Mouse (Mus musculus) cerebellum, adult 18-20 months (tissue): ENCODE measurements around the gene Cd244a.

Experiments used
- DNase-seq, 2 experiments: peaks; one replicate each; pipeline ENCODE4 v3.0.0; 2021

Cd244a gene

DNA sequence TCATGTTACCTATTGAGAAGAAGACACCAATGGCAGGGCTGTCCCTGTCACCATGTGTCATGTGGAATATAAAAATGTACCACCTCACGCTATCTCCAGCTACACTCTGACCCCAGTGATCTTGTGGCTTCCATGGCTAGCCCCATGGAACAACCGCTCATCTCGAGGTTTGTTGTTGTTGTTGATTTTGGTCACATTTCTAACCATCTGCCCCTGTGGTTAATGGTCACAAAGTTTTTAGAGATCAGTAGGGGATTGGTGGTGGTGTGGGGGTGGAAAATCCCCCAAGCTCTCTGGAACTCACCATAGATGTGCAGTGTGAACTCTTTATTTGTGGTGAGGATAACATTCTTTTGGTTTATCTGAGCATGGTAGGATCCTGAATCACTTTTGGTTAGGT, 45.7 kb downstream of the Cd244a start:
- DNase-seq = no peak

DNA sequence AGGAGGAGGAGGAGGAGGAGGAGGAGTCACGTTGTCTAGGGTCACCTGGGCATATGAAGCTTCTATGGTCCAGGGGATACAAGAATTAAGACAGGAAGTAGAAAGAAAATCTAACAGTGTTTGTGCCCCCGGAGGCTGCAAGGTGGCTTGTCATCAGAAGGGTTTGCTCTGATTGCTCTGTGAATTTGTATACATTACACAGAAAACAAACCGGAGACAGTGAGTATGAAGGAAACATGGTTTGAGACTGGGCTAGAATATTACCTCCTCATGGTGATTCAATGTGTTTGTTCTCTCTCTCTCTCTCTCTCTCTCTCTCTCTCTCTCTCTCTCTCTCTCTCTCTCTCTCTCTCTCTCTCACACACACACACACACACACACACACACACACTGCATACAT, 47.7 kb downstream of the Cd244a start:
- no peak for DNase-seq

GRCm38 (mm10) chr1:171607176-171607575, 48.2 kb downstream of the Cd244a start, which contains the start of gene Ly9:
Gene Ly9 (minus strand): TSS chr1:171607410.
- no peak for DNase-seq

DNA sequence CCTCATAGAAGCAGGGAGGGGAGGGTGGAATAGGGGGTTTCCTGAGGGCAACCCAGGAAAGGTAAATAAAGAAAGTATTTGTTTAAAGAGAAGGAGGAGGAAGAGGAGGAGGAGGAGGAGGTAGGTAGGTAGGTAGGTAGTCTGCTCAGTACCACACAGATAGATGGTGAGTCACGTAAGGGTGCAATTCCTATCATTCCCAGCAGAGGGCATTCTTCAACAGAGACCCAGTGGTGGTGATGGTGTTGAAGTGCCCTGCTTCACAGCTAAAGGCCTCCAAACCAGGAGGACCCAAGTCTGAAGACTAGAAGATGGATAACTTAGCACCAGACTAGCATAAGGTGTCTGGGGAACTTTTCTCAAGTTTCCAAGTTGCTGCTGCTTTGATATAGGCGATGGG, 51.0 kb downstream of the Cd244a start:
- DNase-seq = no peak

DNA sequence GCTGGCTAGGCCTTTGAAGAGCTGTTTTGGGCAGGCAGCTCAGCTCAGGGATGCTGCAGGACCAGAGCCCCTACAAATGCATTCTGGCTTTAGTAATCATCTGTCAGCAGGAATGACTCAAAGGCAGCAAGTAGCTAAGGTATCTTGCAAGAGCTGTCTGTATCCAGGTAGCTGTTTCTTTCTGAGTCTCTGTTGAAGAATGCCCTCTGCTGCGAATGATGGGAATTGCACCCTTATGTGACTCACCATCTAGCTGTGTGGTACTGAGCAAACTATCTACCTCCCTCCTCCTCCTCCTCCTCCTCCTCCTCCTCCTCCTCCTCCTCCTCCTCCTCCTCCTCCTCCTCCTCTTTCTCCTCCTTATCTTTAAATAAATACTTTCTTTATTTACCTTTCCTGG, 51.8 kb downstream of the Cd244a start:
- DNase-seq = no peak

DNA sequence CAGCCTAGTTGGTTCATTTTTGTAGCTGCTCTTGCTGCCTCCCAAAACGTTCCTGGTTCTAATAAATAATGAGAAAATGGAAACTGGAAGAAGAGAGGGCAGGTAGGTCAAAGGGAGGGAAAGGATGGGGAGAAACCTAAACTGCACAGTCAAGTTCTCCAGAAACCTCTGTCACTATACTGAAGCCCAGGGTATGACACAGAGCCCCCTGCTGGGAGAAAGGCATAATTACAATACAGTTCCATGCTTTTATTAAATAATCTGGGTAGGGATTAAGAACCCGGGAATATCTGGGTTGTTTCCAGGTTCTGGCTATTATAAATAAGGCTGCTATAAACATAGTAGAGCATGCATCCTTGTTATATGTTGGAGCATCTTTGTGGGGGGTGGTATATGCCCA, 55.0 kb downstream of the Cd244a start:
- no peak for DNase-seq

- DNase-seq = no peak
Observed at GRCm38 (mm10) chr1:171616881-171617515, 58.0 kb downstream of the Cd244a start.

- no peak for DNase-seq
Observed at GRCm38 (mm10) chr1:171619001-171619400, 60.0 kb downstream of the Cd244a start.

DNA sequence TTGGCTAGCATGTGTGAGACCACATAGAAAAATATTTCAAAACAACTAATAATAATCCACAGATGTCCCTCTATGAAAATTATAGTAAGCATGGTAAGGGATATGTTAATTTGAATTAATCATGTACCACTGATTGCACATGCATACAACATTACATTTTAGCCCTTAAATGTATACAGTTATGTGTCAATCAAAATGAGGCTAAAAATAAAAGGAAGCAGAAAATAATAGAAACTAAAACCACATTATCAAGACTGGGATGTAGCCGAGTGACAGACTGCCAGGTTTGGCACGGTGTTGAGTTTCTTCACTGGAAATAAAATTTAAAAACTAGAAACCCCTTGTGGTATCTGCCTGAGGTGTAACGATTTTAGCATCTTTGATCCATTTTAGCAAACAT, 60.7 kb downstream of the Cd244a start:
- DNase-seq = no peak

DNA sequence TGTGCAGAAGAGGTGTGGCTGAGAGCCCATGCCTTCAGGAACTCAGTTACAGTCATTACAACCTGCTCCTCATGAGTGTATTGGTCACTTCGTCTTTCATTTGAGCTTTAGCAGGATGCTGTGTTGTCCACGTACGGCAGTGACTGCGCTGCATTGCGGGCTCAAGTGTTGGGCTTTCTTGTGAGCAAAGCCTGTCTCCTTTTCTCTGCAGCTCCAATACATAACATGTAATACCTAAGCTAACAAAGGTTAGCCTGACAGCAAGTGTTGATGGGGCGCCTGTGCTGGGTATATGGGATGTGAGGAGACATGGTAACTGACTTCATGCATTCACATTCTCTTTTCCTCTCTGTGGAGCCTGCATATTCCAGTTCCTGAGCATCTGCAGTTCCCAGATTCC, 61.1 kb downstream of the Cd244a start:
- DNase-seq = no peak

DNA sequence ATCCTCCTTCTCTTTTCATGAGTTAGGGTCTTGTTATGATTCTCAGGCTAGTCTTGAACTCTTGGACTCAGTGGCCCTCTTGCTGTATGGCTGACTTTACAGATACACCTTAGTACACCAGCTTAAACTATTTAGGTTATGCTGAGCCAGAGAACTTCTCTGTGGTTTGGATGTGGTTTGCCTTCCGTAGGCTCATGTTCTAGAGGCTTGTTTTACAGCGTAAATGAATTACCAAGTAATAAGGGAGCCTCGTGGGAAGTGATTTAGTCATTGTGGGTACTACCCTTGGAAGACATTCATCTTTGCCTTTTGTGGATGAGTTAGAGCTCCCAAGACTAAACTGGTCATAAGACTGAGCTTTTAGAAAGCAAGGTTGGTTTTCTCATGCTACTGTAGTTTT, 68.8 kb downstream of the Cd244a start:
- DNase-seq = no peak

DNA sequence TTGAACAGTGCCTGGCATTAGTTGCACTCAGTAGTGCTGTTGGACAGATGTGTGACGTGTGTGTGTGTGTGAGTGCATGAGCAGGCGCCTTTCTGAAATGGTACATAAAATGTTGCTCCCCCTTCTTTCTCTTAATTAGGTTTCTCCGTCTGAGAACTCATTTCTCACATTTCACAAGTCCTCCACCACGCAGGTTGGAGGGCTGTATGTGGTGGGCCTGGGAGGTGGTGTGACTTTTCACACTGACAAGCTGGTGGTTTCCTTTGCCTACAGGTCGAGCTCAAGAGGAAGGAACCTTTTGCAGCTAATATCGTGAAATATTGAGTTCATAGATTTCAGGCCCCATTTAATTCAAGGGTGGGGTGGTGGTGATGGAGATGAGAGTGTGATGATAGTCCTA, 70.2 kb downstream of the Cd244a start:
- no peak for DNase-seq

GRCm38 (mm10) chr1:171630041-171630440, 71.0 kb downstream of the Cd244a start:
- no peak for DNase-seq

DNA sequence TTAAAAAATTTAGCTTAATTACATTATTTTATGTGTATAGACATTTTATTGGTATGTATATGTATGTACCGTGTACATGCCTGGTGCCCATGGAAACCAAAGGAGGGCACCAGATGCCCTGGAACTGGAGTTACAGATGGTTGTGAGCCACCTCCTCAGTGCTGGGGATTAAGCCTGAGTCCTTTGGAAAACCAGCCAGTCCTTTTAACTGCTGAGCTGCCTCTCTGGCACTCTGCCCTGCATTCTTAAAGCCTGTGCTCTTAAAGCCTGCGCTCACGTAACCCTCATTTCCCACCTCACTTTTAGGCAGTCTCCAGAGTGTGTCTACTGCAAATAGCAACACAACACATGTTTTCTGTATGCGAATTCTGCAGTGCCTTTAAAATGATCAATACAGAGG, 71.9 kb downstream of the Cd244a start:
- no peak for DNase-seq

- no peak for DNase-seq
Observed at GRCm38 (mm10) chr1:171631447-171631846, 72.5 kb downstream of the Cd244a start.

- no peak for DNase-seq
Observed at GRCm38 (mm10) chr1:171635696-171636095, 76.7 kb downstream of the Cd244a start.

GRCm38 (mm10) chr1:171637101-171637500, 78.1 kb downstream of the Cd244a start:
- DNase-seq = no peak

DNA sequence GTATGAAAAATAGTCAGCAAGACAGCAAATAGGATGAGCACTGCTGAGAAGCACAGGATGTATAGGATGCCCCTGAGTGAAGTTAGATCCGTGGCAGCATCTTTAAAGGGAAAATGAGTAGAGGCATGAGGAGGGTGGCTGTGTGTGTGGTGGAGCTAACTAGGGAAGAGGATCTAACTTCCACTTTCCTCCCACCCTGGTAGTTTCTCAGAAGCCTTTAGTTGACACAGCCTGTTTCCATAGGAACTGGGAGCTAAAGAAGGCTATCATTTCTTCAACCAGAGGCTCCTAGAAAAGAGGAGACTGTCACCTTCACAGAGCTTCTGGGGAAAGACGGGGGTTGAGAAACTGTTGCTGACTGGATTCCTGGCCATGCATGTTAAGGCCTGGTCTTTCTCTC, 79.7 kb downstream of the Cd244a start:
- DNase-seq = no peak

DNA sequence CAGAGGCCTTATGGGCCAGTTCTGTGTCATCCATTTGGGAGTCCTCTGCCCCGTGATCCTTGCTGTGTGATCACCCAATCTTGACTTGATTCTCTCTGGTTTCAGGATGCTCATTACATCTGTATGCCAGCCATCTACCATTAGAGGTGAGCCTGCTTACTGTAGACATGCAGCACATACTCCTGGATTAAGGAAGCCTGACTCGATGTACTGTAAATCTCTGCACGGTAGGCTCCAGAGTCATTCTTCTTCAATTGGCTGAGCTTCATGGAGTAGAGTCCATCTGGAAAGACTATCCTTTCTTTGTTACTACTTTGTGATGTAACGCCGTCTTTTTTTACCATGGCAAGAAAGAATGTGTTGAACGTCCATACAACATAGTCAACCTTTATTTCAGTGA, 81.8 kb downstream of the Cd244a start:
- no peak for DNase-seq

DNA sequence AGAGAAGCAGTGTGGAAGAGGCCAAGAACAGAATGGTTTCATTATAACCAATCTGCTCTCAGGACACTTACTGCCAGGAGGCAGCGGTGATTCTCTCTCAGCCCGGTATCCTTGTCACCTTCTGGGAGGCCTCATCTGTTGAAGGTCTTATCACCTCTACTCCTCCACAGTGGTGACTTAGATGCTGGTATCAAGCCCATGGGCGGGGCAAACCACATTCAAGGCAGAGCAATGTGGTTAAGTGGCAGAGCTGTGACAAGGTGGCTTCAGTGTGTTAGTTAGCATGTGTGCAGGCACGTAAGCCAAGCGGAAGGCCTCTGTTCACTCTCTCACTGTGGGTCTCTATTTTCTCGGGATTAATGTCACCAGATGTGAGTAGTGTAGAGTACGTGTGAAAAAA, 84.6 kb downstream of the Cd244a start:
- DNase-seq = no peak

DNA sequence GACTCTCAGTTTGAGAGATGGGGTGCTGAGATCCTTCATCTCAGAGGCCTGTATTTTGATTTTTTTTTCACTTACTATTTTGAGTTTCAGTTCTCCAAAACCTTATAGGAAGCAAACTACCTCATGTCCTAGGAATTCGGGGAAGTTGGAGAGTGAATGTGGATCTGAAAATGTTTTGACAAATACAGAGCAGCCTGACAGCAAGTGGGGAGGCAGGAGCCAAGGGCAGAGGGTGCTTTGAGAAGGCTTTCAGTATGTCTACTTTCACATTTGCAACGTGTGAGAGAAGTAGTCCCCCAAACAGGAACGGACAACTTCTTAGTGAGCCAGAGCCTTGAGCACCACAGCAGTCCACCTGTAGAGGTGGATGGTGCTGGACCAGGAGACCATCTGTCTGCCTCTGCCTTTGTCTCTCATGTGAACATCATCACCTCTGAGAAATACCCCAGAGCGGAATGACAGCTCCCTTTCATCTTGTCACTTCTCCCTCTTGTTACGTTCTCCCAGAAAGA, 87.5 kb downstream of the Cd244a start:
- no peak for DNase-seq

DNA sequence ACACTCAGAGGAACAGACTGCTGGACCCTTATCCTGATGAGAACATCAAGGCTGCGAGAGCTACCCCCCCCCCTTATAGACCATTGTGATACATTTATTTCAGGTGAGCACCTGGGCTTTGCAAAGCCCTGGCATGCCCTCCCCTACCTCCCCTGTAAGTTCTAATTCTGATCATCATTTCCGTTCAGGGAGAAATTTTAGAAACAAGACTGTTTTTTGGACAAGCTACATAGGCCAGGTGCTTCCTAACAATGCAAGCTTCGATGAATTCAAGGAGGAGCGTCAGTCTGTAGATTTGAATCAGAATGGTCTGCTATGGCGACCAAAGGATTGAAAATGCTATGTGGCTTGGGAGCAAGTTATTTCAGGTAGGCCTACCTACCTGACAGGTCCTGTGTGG, 88.7 kb downstream of the Cd244a start:
- DNase-seq = no peak

DNA sequence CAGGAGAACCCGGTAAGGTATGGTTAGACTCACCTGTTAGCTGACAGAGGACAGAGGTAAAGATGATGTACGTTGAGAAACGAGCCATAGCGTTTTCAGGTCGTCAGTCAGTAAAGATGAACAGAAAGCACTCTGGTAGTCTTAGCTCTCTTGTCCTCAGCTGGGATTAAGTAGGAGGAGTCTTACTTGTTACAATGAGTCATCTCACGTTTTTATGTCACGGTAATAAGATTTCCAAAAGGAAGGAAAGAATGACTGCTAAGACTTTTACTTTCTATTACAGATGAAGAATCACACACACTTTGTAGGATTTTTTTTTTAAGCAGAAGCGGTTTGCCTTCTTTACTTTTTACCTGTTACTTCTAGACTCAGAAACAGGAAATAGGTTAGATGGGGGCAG, 89.8 kb downstream of the Cd244a start:
- DNase-seq = no peak

DNA sequence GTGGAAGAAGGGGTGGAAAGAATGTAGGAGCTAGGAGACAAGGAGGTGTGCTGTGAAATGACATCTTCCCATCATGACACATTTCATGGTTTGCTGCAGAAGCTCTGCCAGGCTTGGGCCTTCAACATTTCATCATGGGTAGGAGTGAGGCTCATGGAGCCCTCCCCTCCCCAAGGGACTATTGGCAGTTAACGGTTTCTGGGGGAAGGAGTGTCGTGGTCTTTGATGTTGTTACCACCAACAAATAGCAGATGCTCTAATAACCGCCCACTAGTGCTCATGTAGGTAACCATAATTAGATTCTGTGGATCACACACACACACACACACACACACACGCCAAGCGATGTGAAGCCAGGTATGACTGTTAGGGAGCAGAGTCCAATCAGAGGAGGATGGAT, 93.7 kb downstream of the Cd244a start, which contains the start of gene Slamf7:
Slamf7 (minus strand) TSS at position 302 of the 400 bp plus-strand sequence.
- no peak for DNase-seq

DNA sequence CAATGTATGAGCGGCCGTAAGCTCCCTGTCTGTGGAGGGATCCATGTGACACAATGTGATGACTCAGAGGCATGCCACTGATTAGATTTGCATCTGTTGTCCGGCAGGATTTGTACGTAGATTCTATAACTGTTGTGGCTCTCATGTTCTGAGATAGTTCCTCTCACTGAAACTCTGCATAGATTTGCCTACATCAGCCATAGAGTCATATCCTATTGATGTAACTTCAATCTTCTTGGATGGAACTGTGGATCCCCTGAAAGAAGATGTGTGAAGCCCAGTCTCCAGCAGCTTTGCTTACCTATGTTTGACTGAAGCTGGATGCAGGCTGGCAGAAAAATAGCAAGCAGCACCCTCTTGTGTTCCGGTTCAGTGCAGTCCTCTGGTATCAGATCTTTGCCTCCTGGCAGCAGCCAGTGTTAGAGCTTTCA, 99.6 kb downstream of the Cd244a start:
- DNase-seq = no peak
